Mouse (Mus musculus): Measurements from ENCODE around the gene Fbxw9.

Gene Fbxw9

GRCm38 (mm10) chr8:85059879-85060616 is at the start of gene Fbxw9:
Gene Fbxw9 (plus strand): TSS chr8:85060055.
- in situ Hi-C loops (cut with MboI, MseI), result no loop called here

GRCm38 (mm10) chr8:85011242-85011641 is 48.6 kb upstream of the Fbxw9 start:
- in situ Hi-C loops (cut with MboI, MseI), result no loop called here

- in situ Hi-C loops (cut with MboI, MseI), result no loop called here
These were observed 46.5 kb upstream of the Fbxw9 start for GRCm38 (mm10) chr8:85013230-85013840.

- in situ Hi-C loops (cut with MboI, MseI), result no loop called here
These were observed 45.4 kb upstream of the Fbxw9 start, which contains the start of gene Best2 for GRCm38 (mm10) chr8:85014431-85014830. Gene Best2 (minus strand): TSS chr8:85014531.

GRCm38 (mm10) chr8:85016724-85017123 is 43.1 kb upstream of the Fbxw9 start:
- in situ Hi-C loops (cut with MboI, MseI), result no loop called here

- in situ Hi-C loops (cut with MboI, MseI), result no loop called here
These were observed 42.6 kb upstream of the Fbxw9 start for GRCm38 (mm10) chr8:85017209-85017608.

GRCm38 (mm10) chr8:85021514-85022055 is 38.3 kb upstream of the Fbxw9 start:
- in situ Hi-C loops (cut with MboI, MseI), result no loop called here

- in situ Hi-C loops (cut with MboI, MseI), result no loop called here
These were observed 36.0 kb upstream of the Fbxw9 start for GRCm38 (mm10) chr8:85023846-85024245.

- in situ Hi-C loops (cut with MboI, MseI), result loop anchor here (5.0 kb wide), 1 partner anchor 48 kb away; the partner anchor contains the start of gene Junb
These were observed 34.5 kb upstream of the Fbxw9 start, which contains the start of gene Asna1 for GRCm38 (mm10) chr8:85025098-85025932. Gene Asna1 (minus strand): TSS chr8:85025281.

- in situ Hi-C loops (cut with MboI, MseI), result loop anchor here (5.0 kb wide), 1 partner anchor 50 kb away; the partner anchor contains the start of gene Junb
These were observed 33.0 kb upstream of the Fbxw9 start, which contains the start of gene Trir for GRCm38 (mm10) chr8:85026670-85027515. Gene Trir (plus strand): TSS chr8:85026823.

GRCm38 (mm10) chr8:85027516-85027855 is 32.4 kb upstream of the Fbxw9 start:
- in situ Hi-C loops (cut with MboI, MseI), result loop anchor here (5.0 kb wide), 1 partner anchor 50 kb away; the partner anchor contains the start of gene Junb

- in situ Hi-C loops (cut with MboI, MseI), result loop anchor here (5.0 kb wide), 1 partner anchor 51 kb away; the partner anchor contains the start of gene Junb
These were observed 31.9 kb upstream of the Fbxw9 start for GRCm38 (mm10) chr8:85027922-85028321.

GRCm38 (mm10) chr8:85029271-85029670 is 30.6 kb upstream of the Fbxw9 start:
- in situ Hi-C loops (cut with MboI, MseI), result loop anchor here (5.0 kb wide), 1 partner anchor 52 kb away; the partner anchor contains the start of gene Junb

GRCm38 (mm10) chr8:85032622-85033311 is 27.1 kb upstream of the Fbxw9 start:
- in situ Hi-C loops (cut with MboI, MseI), result no loop called here

GRCm38 (mm10) chr8:85033867-85034266 is 26.0 kb upstream of the Fbxw9 start:
- in situ Hi-C loops (cut with MboI, MseI), result no loop called here

GRCm38 (mm10) chr8:85034764-85035163 is 25.1 kb upstream of the Fbxw9 start:
- in situ Hi-C loops (cut with MboI, MseI), result no loop called here

GRCm38 (mm10) chr8:85035165-85035727 is 24.6 kb upstream of the Fbxw9 start:
- in situ Hi-C loops (cut with MboI, MseI), result no loop called here

GRCm38 (mm10) chr8:85035728-85036310 is 24.0 kb upstream of the Fbxw9 start:
- in situ Hi-C loops (cut with MboI, MseI), result no loop called here

- in situ Hi-C loops (cut with MboI, MseI), result no loop called here
These were observed 23.5 kb upstream of the Fbxw9 start for GRCm38 (mm10) chr8:85036381-85036717.
